Mouse (Mus musculus): ENCODE data around the gene Atg16l2.

Atg16l2 gene

GRCm38 (mm10) chr7:101223501-101223900, 78.5 kb downstream of the Atg16l2 start:
- DNase-seq (ENCODE audit: low spot score): no peak

- no peak for DNase-seq (ENCODE audit: low spot score)
Observed at GRCm38 (mm10) chr7:101216724-101217123, 85.3 kb downstream of the Atg16l2 start.

DNA sequence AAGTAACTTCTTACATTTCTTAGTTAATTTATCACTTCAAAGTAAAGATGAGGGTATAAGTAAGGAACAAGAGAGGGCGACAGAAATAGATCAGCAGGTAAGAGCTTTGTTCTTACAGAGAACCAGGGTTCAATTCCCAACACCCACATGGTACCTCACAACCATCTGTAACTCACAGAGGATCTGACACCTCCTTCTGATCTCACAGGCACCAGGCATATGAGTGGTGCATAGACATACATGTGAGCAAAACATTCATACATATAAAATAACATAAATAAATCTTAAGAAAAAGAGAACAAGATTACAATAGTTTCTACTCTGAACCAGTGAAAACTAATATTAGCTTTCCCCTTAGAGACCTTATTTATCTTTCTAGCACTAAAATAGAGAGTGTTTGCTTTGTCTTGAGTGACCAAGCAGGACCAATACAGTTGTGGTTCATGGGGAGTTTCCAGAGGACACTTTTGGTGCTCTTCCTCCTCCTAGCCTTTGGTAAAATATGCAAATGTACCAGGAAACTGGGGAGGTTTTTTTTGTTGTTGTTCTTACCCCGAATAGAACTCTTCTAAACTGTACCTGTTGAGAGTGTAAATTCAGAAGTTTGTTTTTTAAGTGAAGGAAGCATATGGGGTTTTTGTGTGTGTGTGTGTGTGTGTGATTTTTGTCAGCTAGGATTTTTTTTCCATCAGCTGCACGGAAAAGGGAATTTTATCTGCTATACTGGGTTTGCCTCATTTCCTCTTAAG, 88.4 kb downstream of the Atg16l2 start:
- no peak for DNase-seq (ENCODE audit: low spot score)

All from ovary, adult 18-20 months (tissue).